Mouse (Mus musculus) liver, embryonic 16.5 days (tissue): ENCODE measurements around the gene Krt84. TPM values are rescaled to one million over a fixed set of nuclear protein-coding genes. Genes with fewer than 3 reads are reported as not detected.

ENCODE experiments used
- ATAC-seq: fragments of 200-750 bp; cut with Nextera tagmentation; 2 replicates; pipeline ENCODE4 v1.8.0; 2017; ENCODE audit warnings: low read depth, mild to moderate bottlenecking, moderate number of reproducible peaks, moderate library complexity
- H3K27ac ChIP-seq: fragments of 300-500 bp; sonication (generic); 2 replicates; pipeline ENCODE4 v1.5.1; 2014; ENCODE audit warnings: mild to moderate bottlenecking, low read length
- H3K27me3 ChIP-seq: fragments of 300-500 bp; sonication (generic); 2 replicates; pipeline ENCODE4 v1.6.1; 2014; ENCODE audit warnings: low read depth, low read length, mixed read lengths; ENCODE audit not compliant: control insufficient read depth, insufficient read depth
- H3K36me3 ChIP-seq: fragments of 300-500 bp; sonication (generic); 2 replicates; pipeline ENCODE4 v1.6.1; 2014; ENCODE audit warnings: mild to moderate bottlenecking; ENCODE audit not compliant: control insufficient read depth, insufficient read depth
- H3K4me1 ChIP-seq: fragments of 300-500 bp; sonication (generic); 2 replicates; pipeline ENCODE4 v1.6.1; 2014; ENCODE audit warnings: low read depth, low read length, mixed read lengths; ENCODE audit not compliant: control insufficient read depth
- H3K4me2 ChIP-seq: fragments of 300-500 bp; sonication (generic); 2 replicates; pipeline ENCODE4 v1.6.1; 2014; ENCODE audit warnings: low read depth, low read length, mixed read lengths
- H3K4me3 ChIP-seq: fragments of 300-500 bp; sonication (generic); 2 replicates; pipeline ENCODE4 v1.5.1; 2014; ENCODE audit warnings: low read depth, mild to moderate bottlenecking, low read length
- H3K9ac ChIP-seq: fragments of 300-500 bp; sonication (generic); 2 replicates; pipeline ENCODE4 v1.6.1; 2014; ENCODE audit warnings: low read depth, low read length
- H3K9me3 ChIP-seq: fragments of 300-500 bp; sonication (generic); replicated peaks from 2 replicates; pipeline ENCODE4 v1.6.1; 2016; ENCODE audit warnings: low read length; ENCODE audit not compliant: control insufficient read depth
- WGBS: fragments of 180-500 bp; shearing (Covaris S2); extraction: QIAGEN DNeasy Blood & Tissue Kit; methylation state at CpG from one replicate; pipeline ENCODE4 v1.1.7; 2014; ENCODE audit not compliant: insufficient replicate concordance; 5-methylcytosine and 5-hydroxymethylcytosine counted together
- polyA plus RNA-seq: library from polyadenylated mRNA; unstranded; fragments of >200 nt; fragmentation: Nextera tagmentation; extraction: Ambion mirVana; gene quantifications from 2 replicates; pipeline ENCODE4 v1.2.1, GENCODE M21; 2015

The Krt84 gene
- not detected in 2 replicates for polyA plus RNA-seq

- H3K27me3 ChIP-seq = no peaks in the 10 kb centered on the region
- no peak within 1 kb of the TSS for H3K9ac ChIP-seq
- H3K36me3 ChIP-seq = no peaks in the 10 kb centered on the region
- ATAC-seq = no peak
- WGBS = 59% methylated on average over 7 of the region's 7 CpGs
- H3K4me3 ChIP-seq = no peak within 1 kb of the TSS
- no peaks in the 10 kb centered on the region for H3K9me3 ChIP-seq
- no peak within 1 kb of the TSS for H3K27ac ChIP-seq
- no peak within 1 kb of the TSS for H3K4me2 ChIP-seq
- no peaks in the 10 kb centered on the region for H3K4me1 ChIP-seq
Observed at GRCm38 (mm10) chr15:101532720-101533119, at the start of gene Krt84. Gene Krt84 (minus strand): TSS chr15:101532820.

- Histone ChIP-seq H3K4me1 (no peaks in the 10 kb centered on the region), H3K27me3 (no peaks in the 10 kb centered on the region), H3K27ac (no peak overlapping the region), H3K4me2 (no peak overlapping the region), H3K9me3 (no peaks in the 10 kb centered on the region), H3K4me3 (no peak overlapping the region), H3K36me3 (no peaks in the 10 kb centered on the region), H3K9ac (no peak overlapping the region)
- 48% methylated on average over 3 of the region's 3 CpGs for WGBS
- no peak for ATAC-seq
Observed at GRCm38 (mm10) chr15:101581701-101582100, 49.1 kb upstream of the Krt84 start.

- Histone ChIP-seq H3K4me2 (no peak overlapping the region), H3K27ac (no peak overlapping the region), H3K27me3 (no peaks in the 10 kb centered on the region; the same call in 1 of the 2 replicates), H3K4me1 (no peaks in the 10 kb centered on the region), H3K9me3 (no peaks in the 10 kb centered on the region), H3K4me3 (no peak overlapping the region), H3K36me3 (no peaks in the 10 kb centered on the region), H3K9ac (no peak overlapping the region)
- ATAC-seq = no peak
- 54% methylated on average over 5 of the region's 5 CpGs for WGBS
Observed at GRCm38 (mm10) chr15:101575506-101575905, 42.9 kb upstream of the Krt84 start.

- Histone ChIP-seq H3K27me3 (no peaks in the 10 kb centered on the region; the same call in 1 of the 2 replicates), H3K4me2 (no peak within 1 kb of the TSS), H3K4me3 (no peak within 1 kb of the TSS), H3K4me1 (no peaks in the 10 kb centered on the region), H3K9ac (no peak within 1 kb of the TSS), H3K36me3 (no peaks in the 10 kb centered on the region), H3K27ac (no peak within 1 kb of the TSS), H3K9me3 (no peaks in the 10 kb centered on the region)
- WGBS = 56% methylated on average over 15 of the region's 15 CpGs
- ATAC-seq = no peak
Observed at GRCm38 (mm10) chr15:101573796-101574345, 41.3 kb upstream of the Krt84 start, which contains the start of gene Krt75. Gene Krt75 (minus strand): TSS chr15:101573904.

GRCm38 (mm10) chr15:101567780-101568179, 35.2 kb upstream of the Krt84 start:
- WGBS = 30% methylated on average over 7 of the region's 7 CpGs
- no peaks in the 10 kb centered on the region for H3K36me3 ChIP-seq
- H3K4me3 ChIP-seq = no peak overlapping the region
- no peak overlapping the region for H3K9ac ChIP-seq
- H3K4me2 ChIP-seq = no peak overlapping the region
- no peaks in the 10 kb centered on the region for H3K4me1 ChIP-seq
- H3K27ac ChIP-seq = no peak overlapping the region
- no peak for ATAC-seq
- no peaks in the 10 kb centered on the region for H3K9me3 ChIP-seq
- no peaks in the 10 kb centered on the region; the same call in 1 of the 2 replicates for H3K27me3 ChIP-seq

GRCm38 (mm10) chr15:101562850-101563249, 30.2 kb upstream of the Krt84 start, which contains the start of gene Krt90:
Gene Krt90 (minus strand): TSS chr15:101562950.
- Histone ChIP-seq H3K9ac (no peak within 1 kb of the TSS), H3K27me3 (no peaks in the 10 kb centered on the region), H3K4me1 (no peaks in the 10 kb centered on the region), H3K27ac (no peak within 1 kb of the TSS), H3K4me2 (no peak within 1 kb of the TSS), H3K4me3 (no peak within 1 kb of the TSS), H3K9me3 (no peaks in the 10 kb centered on the region), H3K36me3 (no peaks in the 10 kb centered on the region)
- WGBS = 39% methylated on average over 5 of the region's 5 CpGs
- ATAC-seq = no peak

- H3K27me3 ChIP-seq = no peaks in the 10 kb centered on the region
- ATAC-seq = no peak
- no peak overlapping the region for H3K9ac ChIP-seq
- no peak overlapping the region for H3K27ac ChIP-seq
- WGBS = 10% methylated on average over 7 of the region's 7 CpGs
- no peaks in the 10 kb centered on the region for H3K4me1 ChIP-seq
- H3K9me3 ChIP-seq = no peaks in the 10 kb centered on the region
- no peaks in the 10 kb centered on the region for H3K36me3 ChIP-seq
- H3K4me2 ChIP-seq = no peak overlapping the region
- H3K4me3 ChIP-seq = no peak overlapping the region
Observed at GRCm38 (mm10) chr15:101558034-101558646, 25.5 kb upstream of the Krt84 start.

GRCm38 (mm10) chr15:101553169-101553568, 20.5 kb upstream of the Krt84 start:
- Histone ChIP-seq H3K4me3 (no peak overlapping the region), H3K9ac (no peak overlapping the region), H3K9me3 (no peaks in the 10 kb centered on the region), H3K36me3 (no peaks in the 10 kb centered on the region), H3K4me1 (no peaks in the 10 kb centered on the region), H3K4me2 (no peak overlapping the region), H3K27ac (no peak overlapping the region), H3K27me3 (no peaks in the 10 kb centered on the region)
- ATAC-seq = no peak
- 1% methylated on average over 11 of the region's 11 CpGs for WGBS

- no peak overlapping the region for H3K9ac ChIP-seq
- no peak overlapping the region for H3K27ac ChIP-seq
- 67% methylated on average over 8 of the region's 8 CpGs for WGBS
- no peaks in the 10 kb centered on the region for H3K27me3 ChIP-seq
- ATAC-seq = no peak
- no peak overlapping the region for H3K4me2 ChIP-seq
- H3K4me1 ChIP-seq = no peaks in the 10 kb centered on the region
- H3K4me3 ChIP-seq = no peak overlapping the region
- H3K9me3 ChIP-seq = no peaks in the 10 kb centered on the region
- no peaks in the 10 kb centered on the region for H3K36me3 ChIP-seq
Observed at GRCm38 (mm10) chr15:101552188-101552587, 19.6 kb upstream of the Krt84 start.
